Mouse (Mus musculus): ENCODE data around the gene Gss. TPM values are rescaled to one million over a fixed set of nuclear protein-coding genes. Genes with fewer than 3 reads are reported as not detected.
A peak's percentile ranks its signal among the peaks of the same experiment; 100 is the strongest.

Gss gene
- polyA plus RNA-seq, 1 experiment from 2014 or later = 37.1 TPM

GRCm38 (mm10) chr2:155585486-155585885, 7.1 kb downstream of the Gss start:
- 0 out of 2 replicates have a peak overlapping the region, but pooled peaks have one; percentile 28 for H3K4me2 ChIP-seq (replicated peaks; ENCODE audit: low read depth, low read length)
- no peak overlapping the region for H3K9ac ChIP-seq (replicated peaks; ENCODE audit: low read depth)
- peak; percentile 73 for DNase-seq (ENCODE audit: low spot score)
- H3K9me3 ChIP-seq (ENCODE audit: low read length) = no peaks in the 10 kb centered on the region
- no peaks in the 10 kb centered on the region for H3K27me3 ChIP-seq (replicated peaks; ENCODE audit: insufficient read depth, low read length)
- ATAC-seq = peak; percentile 86
- no peak overlapping the region for H3K27ac ChIP-seq (ENCODE audit: low read length)
- no peaks in the 10 kb centered on the region for H3K36me3 ChIP-seq (ENCODE audit: insufficient read depth, low read length)
- TF ChIP-seq CTCF (IDR thresholded peaks at IDR 0.05) = no peak
- TF ChIP-seq EP300 (IDR thresholded peaks at IDR 0.05) = peak; percentile 37
- 0 out of 2 replicates have a peak, but pooled peaks cover 3% of the 10 kb centered on the region for H3K4me1 ChIP-seq (ENCODE audit: insufficient read depth, low read depth, low read length)
- H3K4me3 ChIP-seq (ENCODE audit: low read depth, low read length) = no peak overlapping the region
- WGBS = 37% methylated on average over 10 of the region's 10 CpGs

- Histone ChIP-seq H3K9ac (replicated peaks; ENCODE audit: low read depth) (no peak overlapping the region), H3K36me3 (ENCODE audit: insufficient read depth, low read length) (no peaks in the 10 kb centered on the region), H3K4me2 (replicated peaks; ENCODE audit: low read depth, low read length) (no peak overlapping the region), H3K27me3 (replicated peaks; ENCODE audit: insufficient read depth, low read length) (no peaks in the 10 kb centered on the region), H3K4me3 (ENCODE audit: low read depth, low read length) (no peak overlapping the region), H3K9me3 (ENCODE audit: low read length) (no peaks in the 10 kb centered on the region), H3K27ac (ENCODE audit: low read length) (no peak overlapping the region), H3K4me1 (ENCODE audit: insufficient read depth, low read depth, low read length) (0 out of 2 replicates have a peak, but pooled peaks cover 3% of the 10 kb centered on the region)
- DNase-seq (ENCODE audit: low spot score) = no peak
- TF ChIP-seq EP300 (IDR thresholded peaks at IDR 0.05) (no peak), CTCF (IDR thresholded peaks at IDR 0.05) (no peak)
- WGBS = 73% methylated on average over 9 of the region's 9 CpGs
- ATAC-seq = no peak
Observed at GRCm38 (mm10) chr2:155585082-155585481, 7.5 kb downstream of the Gss start.

- H3K9ac ChIP-seq (replicated peaks; ENCODE audit: low read depth) = no peak overlapping the region
- no peak overlapping the region for H3K27ac ChIP-seq (ENCODE audit: low read length)
- TF ChIP-seq EP300 (IDR thresholded peaks at IDR 0.05) = no peak
- peak; percentile 93 for TF ChIP-seq CTCF (IDR thresholded peaks at IDR 0.05)
- 43% methylated on average over 5 of the region's 5 CpGs for whole genome bisulfite sequencing
- H3K36me3 ChIP-seq (ENCODE audit: insufficient read depth, low read length) = no peaks in the 10 kb centered on the region
- DNase-seq (ENCODE audit: low spot score) (peak; percentile 83), ATAC-seq (peak; percentile 23; the same call in 1 of the 2 replicates)
- no peaks in the 10 kb centered on the region for H3K27me3 ChIP-seq (replicated peaks; ENCODE audit: insufficient read depth, low read length)
- no peak overlapping the region for H3K4me2 ChIP-seq (replicated peaks; ENCODE audit: low read depth, low read length)
- H3K9me3 ChIP-seq (ENCODE audit: low read length) = no peaks in the 10 kb centered on the region
- no peak overlapping the region for H3K4me3 ChIP-seq (ENCODE audit: low read depth, low read length)
- H3K4me1 ChIP-seq (ENCODE audit: insufficient read depth, low read depth, low read length) = 0 out of 2 replicates have a peak, but pooled peaks cover 3% of the 10 kb centered on the region
Observed at GRCm38 (mm10) chr2:155583927-155584530, 8.6 kb downstream of the Gss start.

GRCm38 (mm10) chr2:155582996-155583395, 9.6 kb downstream of the Gss start:
- Histone ChIP-seq H3K27ac (ENCODE audit: low read length) (no peak overlapping the region), H3K9ac (replicated peaks; ENCODE audit: low read depth) (no peak overlapping the region), H3K4me1 (ENCODE audit: insufficient read depth, low read depth, low read length) (0 out of 2 replicates have a peak, but pooled peaks cover 3% of the 10 kb centered on the region), H3K4me2 (replicated peaks; ENCODE audit: low read depth, low read length) (no peak overlapping the region), H3K27me3 (replicated peaks; ENCODE audit: insufficient read depth, low read length) (no peaks in the 10 kb centered on the region), H3K4me3 (ENCODE audit: low read depth, low read length) (no peak overlapping the region), H3K36me3 (ENCODE audit: insufficient read depth, low read length) (no peaks in the 10 kb centered on the region), H3K9me3 (ENCODE audit: low read length) (no peaks in the 10 kb centered on the region)
- no peak for DNase-seq (ENCODE audit: low spot score)
- ATAC-seq = no peak
- WGBS = 89% methylated on average over 5 of the region's 5 CpGs
- TF ChIP-seq CTCF (IDR thresholded peaks at IDR 0.05) (no peak), EP300 (IDR thresholded peaks at IDR 0.05) (no peak)

GRCm38 (mm10) chr2:155582384-155582995, 10.1 kb downstream of the Gss start:
- WGBS = 75% methylated on average over 4 of the region's 4 CpGs
- Histone ChIP-seq H3K4me3 (ENCODE audit: low read depth, low read length) (no peak overlapping the region), H3K4me1 (ENCODE audit: insufficient read depth, low read depth, low read length) (0 out of 2 replicates have a peak, but pooled peaks cover 3% of the 10 kb centered on the region), H3K27ac (ENCODE audit: low read length) (no peak overlapping the region), H3K9ac (replicated peaks; ENCODE audit: low read depth) (no peak overlapping the region), H3K27me3 (replicated peaks; ENCODE audit: insufficient read depth, low read length) (no peaks in the 10 kb centered on the region), H3K36me3 (ENCODE audit: insufficient read depth, low read length) (no peaks in the 10 kb centered on the region), H3K4me2 (replicated peaks; ENCODE audit: low read depth, low read length) (no peak overlapping the region), H3K9me3 (ENCODE audit: low read length) (no peaks in the 10 kb centered on the region)
- TF ChIP-seq EP300 (IDR thresholded peaks at IDR 0.05) (no peak), CTCF (IDR thresholded peaks at IDR 0.05) (no peak)
- ATAC-seq (no peak), DNase-seq (ENCODE audit: low spot score) (no peak)

GRCm38 (mm10) chr2:155580331-155580730, 12.3 kb downstream of the Gss start:
- Histone ChIP-seq H3K9ac (replicated peaks; ENCODE audit: low read depth) (no peak overlapping the region), H3K4me1 (ENCODE audit: insufficient read depth, low read depth, low read length) (0 out of 2 replicates have a peak, but pooled peaks cover 3% of the 10 kb centered on the region), H3K4me3 (ENCODE audit: low read depth, low read length) (no peak overlapping the region), H3K36me3 (ENCODE audit: insufficient read depth, low read length) (no peaks in the 10 kb centered on the region), H3K27ac (ENCODE audit: low read length) (no peak overlapping the region), H3K9me3 (ENCODE audit: low read length) (no peaks in the 10 kb centered on the region), H3K27me3 (replicated peaks; ENCODE audit: insufficient read depth, low read length) (no peaks in the 10 kb centered on the region), H3K4me2 (replicated peaks; ENCODE audit: low read depth, low read length) (no peak overlapping the region)
- 88% methylated on average over 3 of the region's 3 CpGs for WGBS
- DNase-seq (ENCODE audit: low spot score) (no peak), ATAC-seq (no peak)
- TF ChIP-seq EP300 (IDR thresholded peaks at IDR 0.05) (no peak), CTCF (IDR thresholded peaks at IDR 0.05) (no peak)
